Mouse (Mus musculus): ENCODE measurements around the gene Fam173a. TPM values are rescaled to one million over a fixed set of nuclear protein-coding genes. Genes with fewer than 3 reads are reported as not detected.

The Fam173a gene
- polyA plus RNA-seq, 1 experiment from 2014 or later = 86.6 TPM

DNA sequence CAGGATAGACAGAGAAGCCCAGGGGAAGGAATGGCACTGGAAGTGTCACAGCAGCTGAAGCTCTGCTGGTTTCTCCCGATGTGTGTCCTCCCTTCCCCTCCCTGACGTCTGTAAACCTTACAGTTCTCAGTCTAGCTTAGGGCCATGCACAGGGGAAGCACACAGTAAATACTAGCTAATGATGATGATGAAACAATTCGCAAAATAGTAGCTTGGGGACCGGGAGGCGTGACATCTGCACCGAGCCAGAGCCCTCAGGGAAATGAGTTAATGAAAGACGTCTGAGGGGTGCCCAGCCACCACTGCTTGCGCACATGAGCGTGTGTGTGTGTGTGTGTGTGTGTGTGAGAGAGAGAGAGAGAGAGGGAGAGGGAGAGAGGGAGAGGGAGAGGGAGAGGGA, 23.4 kb downstream of the Fam173a start:
- Histone ChIP-seq H3K4me2 (no peak overlapping the region), H3K4me1 (replicated peaks) (peaks cover 9% of the 10 kb centered on the region), H3K9me3 (no peaks in the 10 kb centered on the region), H3K36me3 (no peaks in the 10 kb centered on the region), H3K27ac (no peak overlapping the region), H3K4me3 (no peak overlapping the region), H3K9ac (no peak overlapping the region), H3K27me3 (peaks cover 32% of the 10 kb centered on the region)
- no peak for ATAC-seq (ENCODE audit: low FRiP score)
- WGBS = 60% methylated on average over 9 of the region's 9 CpGs

DNA sequence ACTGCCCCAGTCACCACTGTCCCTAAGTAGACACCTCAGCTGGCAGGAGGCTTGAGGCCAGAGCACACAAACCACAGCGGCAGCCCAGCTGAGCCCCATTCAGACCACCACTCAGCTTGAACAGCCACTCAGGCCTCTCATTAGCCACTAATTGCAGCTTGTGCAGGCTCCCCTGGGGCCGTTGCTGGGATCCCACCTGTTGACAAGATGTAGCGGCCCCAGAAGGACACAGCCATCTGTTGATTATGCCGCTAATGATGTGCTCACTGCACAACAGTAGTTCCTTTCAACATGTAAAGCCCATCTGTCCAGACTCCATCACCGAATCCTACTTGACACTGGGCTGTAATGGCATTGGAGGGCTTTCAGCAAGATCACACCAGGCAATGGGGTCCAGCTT, 26.8 kb downstream of the Fam173a start:
- H3K36me3 ChIP-seq = no peaks in the 10 kb centered on the region
- H3K27me3 ChIP-seq = peaks cover 35% of the 10 kb centered on the region
- peaks cover 3% of the 10 kb centered on the region; the same call in 1 of the 2 replicates for H3K4me1 ChIP-seq (replicated peaks)
- no peak overlapping the region for H3K27ac ChIP-seq
- no peak for ATAC-seq (ENCODE audit: low FRiP score)
- 42% methylated on average over 5 of the region's 5 CpGs for WGBS
- H3K4me2 ChIP-seq = no peak overlapping the region
- H3K4me3 ChIP-seq = no peak overlapping the region
- H3K9ac ChIP-seq = no peak overlapping the region
- no peaks in the 10 kb centered on the region for H3K9me3 ChIP-seq

DNA sequence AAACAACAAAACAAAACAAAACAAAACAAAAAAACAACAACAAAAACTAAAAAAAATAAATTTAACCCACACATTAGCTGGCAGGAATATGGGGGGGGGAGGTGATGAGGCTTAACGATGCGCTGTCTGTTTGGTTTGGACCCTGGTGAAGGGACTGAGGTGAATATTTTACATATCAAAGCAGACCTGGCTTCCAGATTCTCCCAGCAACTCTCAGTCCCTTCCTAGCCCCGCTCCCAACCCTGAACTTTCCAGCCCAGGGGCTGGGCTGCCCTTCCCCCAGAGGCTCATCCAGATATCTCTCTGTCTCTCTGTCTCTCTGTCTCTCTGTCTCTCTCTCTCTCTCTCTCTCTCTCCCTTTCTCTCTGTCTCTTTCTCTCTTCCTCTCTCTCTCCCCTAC, 30.1 kb downstream of the Fam173a start:
- 35% methylated on average over 3 of the region's 3 CpGs for WGBS
- ATAC-seq (ENCODE audit: low FRiP score) = no peak

DNA sequence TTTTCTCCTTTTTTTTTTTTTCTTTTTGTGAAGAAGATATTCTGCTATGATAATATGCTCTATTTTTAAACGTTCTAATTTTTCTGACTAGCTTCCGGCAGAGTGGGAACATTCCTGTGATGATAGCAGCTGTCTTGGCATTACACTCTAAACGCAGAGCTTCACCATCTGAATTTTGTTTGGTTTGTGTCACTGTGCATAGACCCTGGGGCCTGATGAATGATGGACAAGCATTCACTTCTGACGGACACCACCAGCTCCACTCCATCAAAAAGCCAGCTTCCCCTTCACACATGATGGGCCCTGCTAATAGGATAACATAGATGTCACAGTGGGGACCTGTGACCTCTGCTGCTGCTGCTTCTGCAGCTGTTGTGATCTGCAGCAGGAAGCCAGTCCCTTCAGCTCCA, 31.1 kb downstream of the Fam173a start:
- Histone ChIP-seq H3K9me3 (no peaks in the 10 kb centered on the region), H3K4me1 (replicated peaks) (peaks cover 3% of the 10 kb centered on the region; the same call in 1 of the 2 replicates), H3K27me3 (peaks cover 30% of the 10 kb centered on the region), H3K36me3 (no peaks in the 10 kb centered on the region), H3K4me2 (no peak overlapping the region), H3K9ac (no peak overlapping the region), H3K4me3 (no peak overlapping the region), H3K27ac (no peak overlapping the region)
- ATAC-seq (ENCODE audit: low FRiP score) = no peak
- WGBS = 42% methylated on average over 4 of the region's 4 CpGs

More for the DNA sequence above, 30.1 kb downstream of the Fam173a start:
- Histone ChIP-seq H3K27ac (no peak overlapping the region), H3K4me3 (no peak overlapping the region), H3K9me3 (no peaks in the 10 kb centered on the region), H3K4me2 (no peak overlapping the region), H3K4me1 (replicated peaks) (peaks cover 3% of the 10 kb centered on the region; the same call in 1 of the 2 replicates), H3K36me3 (no peaks in the 10 kb centered on the region), H3K27me3 (peaks cover 33% of the 10 kb centered on the region), H3K9ac (no peak overlapping the region)

DNA sequence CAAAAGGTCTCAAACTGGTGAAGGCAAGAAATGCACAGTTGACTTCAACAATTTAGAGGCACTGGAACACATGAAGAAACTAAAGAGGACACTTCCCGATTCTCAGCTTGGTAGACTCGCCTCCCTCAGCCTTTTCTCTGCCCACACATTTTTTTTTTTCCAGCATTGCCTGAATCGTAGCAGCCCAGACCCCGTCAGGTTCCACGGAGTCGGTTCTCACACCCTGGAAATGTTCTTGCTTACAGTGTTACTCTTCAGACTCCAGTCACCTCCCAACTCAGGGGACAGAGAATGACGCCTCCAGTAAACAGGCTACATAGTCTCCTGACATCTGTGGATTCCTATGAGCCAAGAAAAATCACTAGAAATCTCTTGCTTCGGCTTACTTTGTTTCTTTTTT, 32.6 kb downstream of the Fam173a start:
- Histone ChIP-seq H3K36me3 (no peaks in the 10 kb centered on the region), H3K9me3 (no peaks in the 10 kb centered on the region), H3K4me2 (no peak overlapping the region), H3K9ac (no peak overlapping the region), H3K27ac (no peak overlapping the region), H3K4me1 (replicated peaks) (no peaks in the 10 kb centered on the region), H3K4me3 (no peak overlapping the region), H3K27me3 (peaks cover 28% of the 10 kb centered on the region)
- ATAC-seq (ENCODE audit: low FRiP score) = no peak
- 81% methylated on average over 8 of the region's 8 CpGs for WGBS

DNA sequence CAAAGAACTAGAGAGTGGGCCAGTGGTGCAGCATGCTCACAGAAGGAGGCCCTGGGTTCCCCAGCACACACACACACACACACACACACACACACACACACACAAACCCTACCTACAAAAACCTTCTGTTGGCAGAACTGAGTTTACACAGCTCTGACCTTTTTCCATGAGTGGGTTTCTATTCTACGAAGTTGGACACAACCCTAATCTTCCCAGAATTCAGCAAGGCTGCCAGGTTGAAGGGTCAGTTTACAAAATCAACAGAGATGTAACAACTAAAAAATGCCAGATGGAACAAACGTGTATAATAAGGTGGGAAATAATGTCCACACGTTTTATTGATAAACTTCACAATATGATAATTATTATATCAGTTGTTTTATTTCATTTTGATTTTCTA, 35.0 kb downstream of the Fam173a start:
- Histone ChIP-seq H3K4me3 (no peak overlapping the region), H3K4me1 (replicated peaks) (no peaks in the 10 kb centered on the region), H3K36me3 (no peaks in the 10 kb centered on the region), H3K9ac (no peak overlapping the region), H3K27me3 (peaks cover 43% of the 10 kb centered on the region), H3K4me2 (no peak overlapping the region), H3K9me3 (no peaks in the 10 kb centered on the region), H3K27ac (no peak overlapping the region)
- 75% methylated on average over 3 of the region's 3 CpGs for WGBS
- ATAC-seq (ENCODE audit: low FRiP score) = no peak

GRCm38 (mm10) chr17:25756378-25757242, 36.1 kb downstream of the Fam173a start:
- no peaks in the 10 kb centered on the region for H3K9me3 ChIP-seq
- H3K4me2 ChIP-seq = no peak overlapping the region
- no peaks in the 10 kb centered on the region for H3K36me3 ChIP-seq
- H3K9ac ChIP-seq = no peak overlapping the region
- H3K27ac ChIP-seq = no peak overlapping the region
- H3K4me3 ChIP-seq = no peak overlapping the region
- peaks cover 3% of the 10 kb centered on the region for H3K4me1 ChIP-seq (replicated peaks)
- ATAC-seq (ENCODE audit: low FRiP score) = no peak
- 83% methylated on average over 9 of the region's 9 CpGs for WGBS
- H3K27me3 ChIP-seq = peaks cover 41% of the 10 kb centered on the region

DNA sequence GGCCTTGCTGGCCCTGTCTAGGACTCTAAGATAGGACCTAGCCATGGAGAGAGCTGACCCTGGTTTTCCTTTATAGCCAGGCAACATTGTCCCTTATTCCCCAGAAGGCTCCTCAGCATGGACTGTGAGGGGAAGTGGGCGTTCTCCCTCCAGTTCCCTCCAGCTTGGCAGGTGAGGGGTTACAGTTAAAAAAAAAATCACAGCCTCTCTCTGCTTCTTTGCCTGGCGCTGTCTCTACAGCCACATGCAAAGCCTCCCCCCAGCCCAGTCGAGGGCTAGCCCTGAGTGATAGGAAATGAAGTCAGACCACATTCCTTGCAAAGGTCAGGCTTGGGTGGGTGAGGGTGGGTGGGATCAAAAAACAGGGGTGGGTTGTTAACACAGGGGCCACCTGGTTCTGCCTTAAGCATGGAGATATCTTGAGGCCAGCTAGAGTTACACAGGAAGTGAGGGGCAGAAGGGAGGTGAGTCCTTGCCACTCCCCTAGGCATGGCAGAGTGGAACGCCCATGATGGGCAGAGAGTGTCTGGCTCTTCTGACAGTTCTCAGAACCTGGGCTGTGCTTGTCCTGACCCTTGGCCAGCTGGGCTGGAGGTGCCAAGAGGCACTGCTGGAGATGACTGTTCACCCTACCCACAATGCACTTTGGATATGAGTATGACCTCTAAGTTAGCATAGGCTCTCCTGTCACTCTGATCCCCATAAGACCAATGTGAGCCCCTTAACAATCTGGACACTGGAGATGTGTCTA, 36.9 kb downstream of the Fam173a start:
- WGBS = 60% methylated on average over 4 of the region's 4 CpGs
- H3K27me3 ChIP-seq = peaks cover 40% of the 10 kb centered on the region
- H3K4me1 ChIP-seq (replicated peaks) = peaks cover 7% of the 10 kb centered on the region
- no peak overlapping the region for H3K27ac ChIP-seq
- no peak overlapping the region for H3K4me2 ChIP-seq
- no peaks in the 10 kb centered on the region for H3K9me3 ChIP-seq
- no peak for ATAC-seq (ENCODE audit: low FRiP score)
- no peak overlapping the region for H3K9ac ChIP-seq
- H3K36me3 ChIP-seq = no peaks in the 10 kb centered on the region
- no peak overlapping the region for H3K4me3 ChIP-seq

DNA sequence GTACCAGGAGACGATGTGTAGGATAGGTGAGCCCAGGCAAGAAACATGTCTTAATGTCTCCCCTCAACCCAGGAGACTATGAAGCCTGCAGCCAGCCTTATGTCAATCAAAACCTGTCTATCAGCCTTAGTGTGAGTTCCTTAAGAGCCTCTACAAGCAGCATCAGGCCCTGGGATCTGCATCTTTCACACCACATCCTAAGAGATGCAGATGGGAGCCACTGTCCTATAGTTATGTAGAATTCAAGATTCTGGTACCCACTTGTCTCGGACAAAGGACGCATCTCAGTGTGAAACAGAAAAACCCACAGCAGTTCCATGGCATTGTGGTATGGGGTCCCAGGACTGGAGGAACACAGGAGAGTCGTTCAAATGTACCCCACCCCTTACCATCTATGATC, 37.6 kb downstream of the Fam173a start:
- WGBS = 82% methylated on average over 4 of the region's 4 CpGs
- H3K27ac ChIP-seq = no peak overlapping the region
- H3K9me3 ChIP-seq = no peaks in the 10 kb centered on the region
- no peak overlapping the region for H3K4me3 ChIP-seq
- H3K9ac ChIP-seq = no peak overlapping the region
- peaks cover 40% of the 10 kb centered on the region for H3K27me3 ChIP-seq
- H3K36me3 ChIP-seq = no peaks in the 10 kb centered on the region
- no peak for ATAC-seq (ENCODE audit: low FRiP score)
- peaks cover 7% of the 10 kb centered on the region for H3K4me1 ChIP-seq (replicated peaks)
- no peak overlapping the region for H3K4me2 ChIP-seq

GRCm38 (mm10) chr17:25754241-25754640, 38.5 kb downstream of the Fam173a start, which contains the start of gene Msln:
Msln (minus strand) TSS chr17:25754378.
- H3K9me3 ChIP-seq = no peaks in the 10 kb centered on the region
- 84% methylated on average over 9 of the region's 9 CpGs for WGBS
- ATAC-seq (ENCODE audit: low FRiP score) = no peak

DNA sequence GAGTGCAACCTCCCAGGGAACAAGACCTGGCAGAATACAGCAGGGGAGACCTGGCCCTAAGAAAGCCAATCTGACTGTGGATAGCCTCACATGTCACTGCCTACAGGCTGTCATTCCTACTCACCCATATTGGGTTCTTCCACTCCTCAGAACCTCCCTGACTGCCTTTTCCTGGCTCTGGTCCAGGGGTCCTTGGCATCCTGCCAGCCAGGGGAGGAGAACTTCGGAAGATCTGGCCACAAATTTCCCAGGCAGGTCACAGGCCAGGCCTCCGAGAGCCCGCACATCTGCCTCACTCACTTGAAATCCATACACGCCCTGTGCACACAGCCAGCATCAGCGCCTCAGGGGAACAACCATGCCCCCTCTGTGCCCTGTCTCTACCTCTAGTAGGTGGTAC, 41.3 kb downstream of the Fam173a start:
- peaks cover 7% of the 10 kb centered on the region for H3K4me1 ChIP-seq (replicated peaks)
- H3K36me3 ChIP-seq = no peaks in the 10 kb centered on the region
- peaks cover 20% of the 10 kb centered on the region; the same call in 1 of the 2 replicates for H3K27me3 ChIP-seq
- H3K27ac ChIP-seq = no peak overlapping the region
- no peak overlapping the region for H3K4me3 ChIP-seq
- no peak overlapping the region for H3K4me2 ChIP-seq
- WGBS = 65% methylated on average over 5 of the region's 5 CpGs
- H3K9ac ChIP-seq = no peak overlapping the region
- ATAC-seq (ENCODE audit: low FRiP score) = no peak
- H3K9me3 ChIP-seq = no peaks in the 10 kb centered on the region

More at GRCm38 (mm10) chr17:25754241-25754640, 38.5 kb downstream of the Fam173a start, which contains the start of gene Msln:
- H3K4me2 ChIP-seq = no peak within 1 kb of the TSS
- H3K36me3 ChIP-seq = no peaks in the 10 kb centered on the region
- H3K27ac ChIP-seq = no peak within 1 kb of the TSS
- H3K4me1 ChIP-seq (replicated peaks) = peaks cover 7% of the 10 kb centered on the region
- no peak within 1 kb of the TSS for H3K9ac ChIP-seq
- H3K27me3 ChIP-seq = peaks cover 39% of the 10 kb centered on the region
- no peak within 1 kb of the TSS for H3K4me3 ChIP-seq

GRCm38 (mm10) chr17:25749314-25749713, 43.4 kb downstream of the Fam173a start:
- no peaks in the 10 kb centered on the region for H3K36me3 ChIP-seq
- H3K4me2 ChIP-seq = no peak overlapping the region
- peaks cover 7% of the 10 kb centered on the region for H3K4me1 ChIP-seq (replicated peaks)
- H3K9me3 ChIP-seq = no peaks in the 10 kb centered on the region
- 82% methylated on average over 6 of the region's 6 CpGs for WGBS
- H3K27ac ChIP-seq = no peak overlapping the region
- no peak overlapping the region for H3K4me3 ChIP-seq
- peaks cover 18% of the 10 kb centered on the region; the same call in 1 of the 2 replicates for H3K27me3 ChIP-seq
- ATAC-seq (ENCODE audit: low FRiP score) = no peak
- H3K9ac ChIP-seq = no peak overlapping the region

All from hindbrain, embryonic 13.5 days (tissue).